Mouse (Mus musculus) cerebellum, adult 11-12 months (tissue): ENCODE results near the gene Cib4.

Experiments
- DNase-seq: peaks from one replicate; pipeline ENCODE4 v3.0.0; 2022

Gene Cib4

DNA sequence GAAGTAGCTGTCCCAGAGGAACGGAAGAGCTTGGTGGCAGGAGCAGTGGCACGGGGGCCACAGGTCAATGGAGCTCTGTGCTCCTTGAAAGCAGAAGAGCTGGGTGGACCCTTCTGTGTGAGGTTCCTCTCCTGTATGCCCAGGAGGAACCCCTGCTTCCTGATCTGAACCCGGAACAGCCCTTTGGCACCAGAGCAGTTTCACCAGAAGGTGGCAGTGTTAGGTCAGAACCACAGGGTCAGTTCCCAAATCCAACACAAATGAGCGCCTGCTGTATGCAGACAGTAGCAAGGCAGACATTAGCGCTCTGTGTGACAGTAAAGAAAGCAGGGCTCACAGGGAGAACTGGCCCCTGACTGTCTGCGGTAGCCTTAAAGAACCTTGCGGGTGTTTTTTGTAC lies 29.3 kb downstream of the Cib4 start:
- peak; percentile 64 for DNase-seq

DNA sequence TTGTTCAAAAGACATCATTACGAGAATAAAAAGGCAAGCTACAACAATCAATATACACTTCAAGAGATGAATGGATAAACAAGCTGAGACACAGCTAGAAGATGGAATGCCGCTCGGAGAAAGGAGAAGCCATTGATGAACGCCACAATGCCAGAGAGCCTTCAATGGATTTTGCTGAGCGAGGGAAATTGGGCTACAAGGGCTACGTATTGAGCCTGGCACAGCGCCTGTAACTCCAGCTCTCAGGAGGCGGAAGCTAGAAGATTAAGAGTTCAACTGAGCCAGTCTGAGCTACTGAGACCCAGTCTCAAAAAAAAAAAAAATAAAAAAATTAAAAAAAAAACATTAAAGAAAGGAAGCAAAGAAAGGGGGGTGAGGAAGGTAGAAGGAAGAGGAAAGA lies 32.5 kb downstream of the Cib4 start:
- no peak for DNase-seq

DNA sequence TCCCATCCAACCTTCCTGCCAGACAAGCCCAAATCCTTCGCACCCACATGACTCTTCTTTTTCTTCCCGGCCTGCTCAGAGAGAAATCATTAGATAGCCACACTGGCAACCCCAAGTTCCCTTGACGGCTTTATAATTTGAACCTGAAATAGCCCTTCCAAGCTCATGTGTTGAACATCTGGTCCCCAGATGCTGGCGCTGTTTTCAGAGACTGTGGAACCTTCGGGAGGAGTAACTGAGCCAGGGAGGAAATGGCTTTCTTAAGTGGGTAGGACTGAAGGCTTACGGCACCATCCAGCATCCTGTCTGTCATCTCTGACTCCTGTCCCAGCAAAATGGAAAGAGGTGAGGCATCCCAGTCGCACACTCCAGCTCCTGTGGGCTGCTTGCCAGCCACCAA lies 48.3 kb downstream of the Cib4 start:
- DNase-seq, result no peak

DNA sequence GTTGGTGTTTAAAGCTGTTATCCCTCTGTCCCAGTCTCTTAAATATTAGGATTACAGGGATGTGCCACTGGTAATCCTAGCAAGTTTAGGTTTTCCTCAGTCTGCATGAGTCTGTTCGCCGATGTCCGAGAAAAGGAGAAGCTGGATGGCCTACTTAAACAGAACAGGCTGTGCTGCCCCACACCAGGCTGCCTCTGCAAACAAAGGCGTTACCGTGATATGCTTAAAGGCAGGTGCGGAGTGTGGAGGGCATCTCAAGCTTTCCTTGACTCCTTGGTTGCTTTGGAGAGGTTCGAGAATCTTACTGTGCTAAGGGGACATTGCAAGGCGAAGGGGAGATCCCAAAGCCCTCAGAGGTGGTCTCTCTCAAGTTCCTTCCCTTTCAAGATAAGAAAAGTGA lies 48.8 kb downstream of the Cib4 start:
- no peak for DNase-seq

DNA sequence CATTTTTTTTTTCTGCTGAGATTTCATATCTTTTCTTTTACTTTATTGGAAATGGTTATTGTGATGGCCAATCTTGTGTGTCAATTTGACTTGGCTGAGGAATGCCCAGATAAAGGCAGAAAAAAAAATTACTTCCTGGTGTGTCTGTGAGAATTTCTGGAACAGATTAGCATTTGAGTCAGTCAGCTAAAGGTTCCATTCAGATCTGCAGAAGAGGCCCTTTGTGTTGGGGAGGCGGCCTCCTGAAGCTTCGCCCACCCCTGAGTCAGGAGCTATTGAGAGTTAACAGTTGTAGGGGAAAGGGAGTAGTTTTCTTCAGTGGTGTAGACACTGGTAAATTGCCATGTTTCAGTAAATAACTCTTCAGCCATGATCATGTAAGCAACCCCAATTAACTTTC lies 50.3 kb downstream of the Cib4 start:
- no peak for DNase-seq

DNA sequence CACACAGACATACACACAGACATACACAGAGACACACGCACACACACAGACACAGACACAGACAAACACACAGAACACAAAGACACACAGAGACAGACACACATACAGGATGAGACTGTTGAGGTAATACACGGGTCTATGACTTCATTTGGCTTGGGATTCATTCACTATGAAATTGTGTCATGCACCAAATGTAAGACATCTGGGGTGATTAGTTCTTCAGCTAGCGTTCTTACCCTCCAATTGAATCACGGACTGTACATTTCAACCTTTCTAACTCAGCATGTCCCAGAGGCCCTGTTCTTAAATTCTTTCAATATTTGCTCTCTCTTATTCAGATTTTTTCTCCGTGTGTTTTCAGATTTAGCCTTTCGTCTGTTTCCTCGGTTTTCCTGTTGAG lies 51.0 kb downstream of the Cib4 start:
- DNase-seq, result no peak

DNA sequence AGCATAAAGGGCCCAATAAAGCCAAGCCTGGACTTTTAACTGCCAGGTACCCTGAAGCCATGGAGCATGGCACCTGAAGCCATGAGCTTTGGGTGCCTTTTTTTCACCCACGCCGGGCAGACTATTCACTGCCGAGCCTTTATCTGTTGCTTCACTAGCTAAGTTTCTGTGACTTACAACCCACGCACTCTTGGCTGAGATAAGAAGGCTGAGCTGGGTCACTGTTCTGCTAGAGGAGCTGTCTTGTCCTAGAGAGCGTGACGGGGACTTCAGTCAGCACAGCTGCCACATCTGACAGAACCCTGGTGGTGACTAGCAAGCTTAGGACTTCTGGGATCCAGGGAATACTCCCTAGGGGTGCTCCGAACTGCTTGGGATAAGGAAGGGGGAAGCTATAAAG lies 51.9 kb downstream of the Cib4 start:
- no peak for DNase-seq

DNA sequence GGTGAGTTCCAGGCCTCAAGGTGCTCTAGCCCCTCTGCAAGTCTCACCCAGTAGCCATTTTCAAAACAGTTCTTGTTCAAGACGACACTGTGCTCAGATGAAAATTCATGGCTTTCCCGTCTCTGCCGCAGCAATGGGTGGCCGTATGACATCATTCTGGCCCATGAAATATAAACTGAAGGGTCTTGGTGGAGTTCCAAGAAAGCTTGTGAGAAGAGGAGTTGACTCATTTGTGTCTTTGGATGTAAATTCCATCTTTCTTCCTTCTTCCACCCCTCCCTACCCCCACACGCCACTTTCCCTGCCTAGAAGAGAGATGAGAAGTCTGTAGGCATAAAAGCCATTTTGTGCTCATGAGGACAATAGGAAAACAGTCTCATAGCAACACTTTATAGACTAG lies 54.8 kb downstream of the Cib4 start:
- no peak for DNase-seq

DNA sequence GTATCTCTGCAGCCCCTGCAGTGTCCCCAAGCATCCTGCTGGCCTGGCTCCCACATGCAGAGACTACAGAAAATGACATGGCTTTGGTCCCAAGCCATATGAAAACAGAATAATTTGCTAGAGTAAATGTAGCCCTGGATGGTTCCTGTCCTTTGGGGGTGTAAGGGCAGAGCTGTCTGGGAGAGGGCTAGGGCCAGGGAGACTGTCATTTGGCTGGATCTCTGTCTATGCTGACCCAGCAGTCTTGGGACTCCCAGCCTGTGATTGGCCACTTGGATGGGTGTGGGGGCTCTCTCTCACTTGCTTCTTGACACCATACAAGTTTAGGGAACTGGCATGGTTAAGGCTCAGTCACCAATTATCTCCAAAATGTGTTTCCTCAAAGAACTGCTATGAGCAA lies 55.4 kb downstream of the Cib4 start:
- no peak for DNase-seq

DNA sequence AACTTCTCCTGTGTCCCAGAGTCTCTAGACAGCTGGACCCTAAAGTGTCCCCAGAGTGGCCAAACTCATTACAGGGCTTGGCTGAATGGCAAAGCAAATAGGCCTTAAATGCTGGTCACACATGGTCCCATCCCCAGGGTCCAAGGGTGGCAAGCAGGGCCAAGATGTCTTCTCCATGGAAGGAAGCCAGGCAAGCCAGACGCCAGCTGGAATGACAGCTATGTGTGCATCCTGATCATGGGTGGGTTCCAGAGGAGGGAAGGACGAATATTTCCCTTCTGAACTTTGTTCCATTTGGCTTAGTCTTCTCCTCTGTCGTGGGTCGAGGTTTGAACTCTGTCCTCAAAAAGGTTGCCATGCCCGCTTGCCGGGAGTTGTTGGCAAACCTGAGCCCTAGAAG lies 60.5 kb downstream of the Cib4 start:
- DNase-seq, result no peak

DNA sequence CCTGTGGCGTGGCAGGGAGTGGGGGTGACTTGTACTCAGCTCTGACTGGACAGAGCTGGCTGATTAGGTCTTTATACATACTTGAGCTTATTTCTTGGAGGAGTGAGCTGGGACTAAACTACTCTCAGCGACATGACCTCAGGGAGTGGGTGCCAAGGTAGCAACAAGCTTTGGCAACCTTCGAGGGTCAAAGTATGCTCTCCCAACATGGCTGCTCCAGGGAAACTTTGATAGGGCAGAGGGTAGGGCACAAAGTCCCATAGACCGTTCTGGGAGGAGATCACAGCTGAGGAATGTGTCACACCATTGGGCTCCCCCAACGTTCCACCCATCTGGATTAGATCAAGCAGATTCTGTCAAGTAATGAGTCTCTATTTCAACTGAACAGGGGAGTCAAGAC lies 61.0 kb downstream of the Cib4 start:
- DNase-seq, result no peak

DNA sequence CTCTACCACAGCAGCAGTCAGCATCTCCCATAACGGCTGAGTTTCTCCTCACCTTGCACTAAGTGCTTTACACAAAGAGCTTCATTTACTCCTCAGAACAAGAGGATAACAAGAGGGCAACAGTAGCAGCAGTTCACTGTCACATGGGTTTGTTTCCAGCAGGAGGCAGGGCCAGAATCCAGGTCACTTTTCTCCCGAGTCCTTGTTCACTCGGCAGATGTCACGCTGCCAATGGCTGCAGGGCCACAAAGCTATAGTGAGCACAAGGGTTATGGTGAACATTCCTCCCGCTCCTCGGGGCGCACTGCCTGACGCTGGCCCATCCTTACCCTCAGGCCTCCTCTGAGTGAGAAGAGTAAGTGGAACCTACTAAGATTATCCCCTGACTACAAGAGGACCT lies 62.1 kb downstream of the Cib4 start:
- DNase-seq, result peak; percentile 18

DNA sequence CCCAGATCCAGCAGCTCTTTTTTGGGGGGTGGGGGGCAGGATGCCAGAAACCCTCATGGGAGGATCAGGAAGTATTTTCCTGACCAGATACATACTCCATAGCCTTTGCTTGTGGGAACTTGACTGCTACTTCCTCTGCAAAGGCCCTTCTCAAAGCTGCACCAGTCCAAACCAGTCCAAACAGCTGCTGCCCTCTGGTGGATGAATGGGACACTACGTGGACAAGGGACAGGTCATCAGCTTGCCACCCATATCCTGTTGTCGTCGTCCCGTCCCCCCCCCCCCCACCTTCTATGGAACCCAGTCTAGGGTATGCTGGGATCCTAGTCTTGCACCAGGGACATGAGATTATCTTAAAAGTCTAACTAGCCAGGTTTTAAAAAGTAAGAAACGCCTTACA lies 63.3 kb downstream of the Cib4 start:
- peak; percentile 50 for DNase-seq

DNA sequence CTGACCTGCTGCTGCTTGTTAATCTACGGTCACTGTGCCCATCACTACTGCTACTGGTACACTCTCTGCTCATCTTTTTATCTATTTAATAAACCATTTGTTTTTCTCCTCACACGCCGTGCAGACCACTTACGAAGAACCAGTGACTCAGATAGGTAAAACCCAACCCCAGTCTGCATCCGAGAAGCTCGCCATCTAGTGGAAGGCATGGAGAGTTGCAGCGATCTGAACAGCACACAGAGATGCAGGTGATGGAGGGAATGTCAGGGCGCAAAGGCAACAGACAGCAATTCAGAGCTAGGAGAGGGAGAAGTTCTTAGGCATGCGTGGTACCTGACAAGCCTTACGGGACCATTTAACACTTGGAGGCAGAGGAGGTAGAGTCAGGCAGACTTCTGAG lies 69.1 kb downstream of the Cib4 start:
- peak; percentile 16 for DNase-seq

DNA sequence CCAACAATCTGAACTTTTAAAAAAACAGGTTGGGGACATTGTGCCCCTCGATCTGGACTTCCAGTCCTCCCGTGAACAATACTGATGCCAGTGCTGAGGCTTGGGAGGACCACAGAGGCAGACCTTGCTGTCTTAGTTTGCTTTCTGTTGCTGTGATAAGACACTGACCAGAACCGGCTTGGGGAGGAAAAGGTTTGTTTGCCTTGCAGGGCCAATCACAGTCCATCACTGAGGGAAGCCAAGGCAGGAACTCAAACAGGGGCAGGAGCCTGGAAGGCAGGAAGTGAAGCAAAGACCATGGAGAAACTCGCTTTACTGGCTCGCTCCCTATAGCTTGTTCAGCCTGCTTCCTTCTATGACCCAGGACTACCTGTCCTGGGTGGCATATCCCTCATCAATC lies 73.5 kb downstream of the Cib4 start:
- DNase-seq, result no peak

DNA sequence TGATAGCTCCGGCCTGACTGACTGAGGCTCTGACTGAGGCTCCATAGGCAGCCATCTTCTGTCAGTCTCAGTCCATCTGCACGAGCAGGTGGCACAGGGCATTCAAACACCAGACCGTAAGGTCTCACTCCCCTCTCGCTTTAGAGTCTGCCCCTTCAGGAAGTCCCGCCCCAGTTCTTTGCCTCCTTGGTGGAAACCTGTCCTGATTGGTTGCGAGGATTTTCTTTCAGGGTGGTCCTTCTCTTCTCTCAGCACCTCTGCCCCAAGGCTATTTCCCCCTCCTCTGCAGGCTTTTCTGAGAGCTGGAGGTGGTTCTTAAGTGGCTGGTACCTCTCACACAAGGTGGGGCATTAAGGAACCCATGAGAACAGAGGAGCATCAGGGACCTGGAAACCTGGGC lies 75.2 kb downstream of the Cib4 start:
- DNase-seq, result no peak

DNA sequence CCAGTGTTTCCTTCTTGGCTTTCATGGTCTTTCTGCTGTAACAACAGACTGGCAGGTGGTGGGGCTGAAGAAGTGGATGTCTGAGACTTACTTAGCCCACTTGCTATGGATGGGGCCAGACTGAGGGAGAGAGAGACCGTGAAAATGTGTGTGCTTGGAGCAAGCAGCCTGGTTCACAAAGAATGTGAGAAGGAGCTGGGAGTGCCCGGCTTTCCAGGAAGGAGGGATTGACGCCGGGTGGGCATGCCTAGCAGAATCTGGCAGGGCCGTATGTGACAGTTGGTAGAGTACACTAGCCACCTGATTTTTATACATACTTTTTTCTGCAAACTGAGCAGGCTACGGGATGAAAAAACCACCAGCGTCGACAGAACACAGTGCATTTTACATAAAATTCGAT lies 79.3 kb downstream of the Cib4 start:
- no peak for DNase-seq

DNA sequence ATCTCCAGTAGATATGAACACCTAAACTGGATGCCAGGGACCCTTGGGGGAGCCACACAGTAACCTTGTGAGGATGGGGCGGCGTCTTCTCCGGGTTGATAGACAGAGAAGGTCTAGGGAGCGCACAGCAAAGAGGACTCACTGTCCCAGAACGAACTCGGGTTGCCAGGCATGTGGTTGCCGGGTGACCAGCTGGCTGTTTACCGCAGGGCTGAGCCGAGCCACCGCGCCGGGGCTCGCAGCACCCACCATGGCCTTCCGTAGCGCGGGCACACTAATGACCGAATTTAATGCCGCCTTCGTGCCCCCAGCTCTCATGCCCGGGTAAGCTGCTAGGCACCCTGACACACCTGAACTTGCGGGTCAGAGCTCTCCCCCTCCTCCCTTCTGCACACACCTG lies 79.8 kb downstream of the Cib4 start, which contains the start of gene 1700001C02Rik:
Gene 1700001C02Rik (plus strand): TSS at position 187 of the 400 bp plus-strand sequence.
- no peak for DNase-seq

DNA sequence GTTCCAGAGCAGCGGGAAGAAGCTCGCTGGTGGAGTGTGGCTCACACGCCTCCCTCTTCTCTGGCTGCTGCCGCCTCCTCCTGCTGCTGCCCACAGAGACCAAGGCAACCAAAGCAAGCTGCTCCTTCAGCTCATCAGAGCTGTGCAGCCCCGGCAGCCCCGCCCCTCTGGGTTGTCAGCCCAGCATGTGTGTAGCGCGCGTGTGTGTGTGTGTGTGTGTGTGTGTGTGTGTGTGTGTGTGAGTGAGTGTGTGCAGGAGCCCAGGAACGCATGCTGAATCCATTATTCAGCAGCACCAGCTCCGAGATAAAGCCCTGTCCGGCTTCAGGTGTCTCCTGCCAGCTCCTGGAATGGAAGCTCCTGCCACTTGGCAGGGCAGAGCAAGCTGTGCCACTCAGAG lies 83.8 kb downstream of the Cib4 start, which contains the start of gene Otof:
Gene Otof (minus strand): TSS at position 112 of the 400 bp plus-strand sequence.
- peak; percentile 42 for DNase-seq

DNA sequence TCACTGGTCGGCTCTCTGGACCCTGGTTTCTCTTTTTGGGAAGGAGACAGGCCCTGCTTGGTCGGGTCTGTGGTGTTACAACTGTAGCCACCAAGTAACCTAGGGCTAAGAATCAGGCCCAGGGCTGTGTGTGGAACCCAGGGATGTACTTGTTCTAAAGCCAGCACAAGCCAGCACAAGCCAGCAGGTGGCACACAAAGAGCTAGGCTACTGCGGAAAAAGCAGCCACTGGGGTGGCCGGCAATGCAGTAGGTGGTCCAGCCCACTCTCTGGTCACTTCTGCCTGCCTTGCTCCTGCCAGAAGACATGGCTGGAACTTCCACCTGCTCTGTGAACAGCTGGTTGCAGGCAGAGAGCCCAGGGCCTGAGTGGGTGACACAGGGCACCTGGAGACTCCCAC lies 85.5 kb downstream of the Cib4 start:
- DNase-seq, result no peak

DNA sequence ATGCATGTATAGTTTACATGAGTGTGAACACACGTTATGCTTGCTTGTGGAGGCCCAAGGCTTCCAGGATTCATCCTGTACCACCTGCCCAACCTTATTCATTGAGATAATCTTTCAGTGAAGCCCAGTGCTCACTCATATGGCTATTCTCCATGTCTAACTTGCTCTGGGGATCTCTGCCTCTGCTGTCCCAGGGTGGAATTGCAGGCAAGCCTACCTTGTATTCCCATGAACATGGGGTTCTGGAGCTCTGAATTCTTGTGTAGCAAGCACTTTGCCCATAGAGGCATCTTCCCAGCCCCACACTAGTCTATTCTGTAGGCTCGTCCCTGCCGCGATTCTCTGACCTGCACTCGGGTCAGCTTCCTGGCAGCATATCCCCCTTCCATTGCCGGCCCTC lies 89.6 kb downstream of the Cib4 start:
- no peak for DNase-seq

DNA sequence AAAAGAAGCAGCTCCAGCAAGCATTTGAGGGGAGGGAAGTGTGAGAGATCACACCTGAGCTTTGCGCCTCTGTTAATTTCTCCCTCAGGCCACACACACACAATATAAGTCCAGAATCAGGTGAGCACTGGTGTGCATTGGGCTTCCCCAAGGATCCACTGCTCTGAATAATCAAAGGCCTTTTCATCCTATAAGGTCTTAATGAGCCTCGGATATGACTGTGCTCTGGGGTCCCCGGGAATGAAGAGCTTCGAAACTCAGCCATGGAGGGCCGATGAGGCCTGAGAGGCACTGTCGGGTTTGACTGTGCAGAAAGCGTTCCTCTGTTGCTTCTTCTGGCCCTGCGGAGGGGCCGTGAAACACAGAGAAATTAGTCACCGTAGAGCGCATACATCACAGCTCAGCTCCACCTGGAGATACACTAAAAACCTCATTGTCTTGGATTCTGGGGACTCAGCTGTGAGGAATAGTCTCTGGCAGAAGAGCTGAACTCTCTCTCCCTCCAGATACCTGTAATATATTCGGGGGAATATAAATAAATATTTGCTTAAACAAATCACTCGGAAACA lies 101.2 kb downstream of the Cib4 start:
- no peak for DNase-seq

DNA sequence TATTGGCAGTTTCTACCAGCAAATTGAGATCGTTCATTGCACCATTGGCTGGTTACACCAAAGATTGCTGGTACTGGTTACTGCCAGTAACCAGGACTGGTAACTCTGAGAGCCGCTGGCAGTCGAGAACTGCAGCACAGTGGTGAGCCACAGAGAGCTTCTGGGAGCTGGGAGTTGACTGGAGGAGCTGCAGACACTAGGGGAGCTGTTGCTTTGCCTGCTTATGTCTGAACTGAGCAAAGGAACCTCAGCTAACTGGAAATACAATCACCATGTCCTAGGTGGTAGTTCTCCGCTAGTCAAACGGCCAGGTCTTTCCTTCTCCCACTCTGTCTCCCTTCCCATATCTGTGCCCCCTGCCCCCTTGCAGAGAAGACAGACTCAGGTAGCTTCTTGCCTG lies 103.4 kb downstream of the Cib4 start:
- no peak for DNase-seq

DNA sequence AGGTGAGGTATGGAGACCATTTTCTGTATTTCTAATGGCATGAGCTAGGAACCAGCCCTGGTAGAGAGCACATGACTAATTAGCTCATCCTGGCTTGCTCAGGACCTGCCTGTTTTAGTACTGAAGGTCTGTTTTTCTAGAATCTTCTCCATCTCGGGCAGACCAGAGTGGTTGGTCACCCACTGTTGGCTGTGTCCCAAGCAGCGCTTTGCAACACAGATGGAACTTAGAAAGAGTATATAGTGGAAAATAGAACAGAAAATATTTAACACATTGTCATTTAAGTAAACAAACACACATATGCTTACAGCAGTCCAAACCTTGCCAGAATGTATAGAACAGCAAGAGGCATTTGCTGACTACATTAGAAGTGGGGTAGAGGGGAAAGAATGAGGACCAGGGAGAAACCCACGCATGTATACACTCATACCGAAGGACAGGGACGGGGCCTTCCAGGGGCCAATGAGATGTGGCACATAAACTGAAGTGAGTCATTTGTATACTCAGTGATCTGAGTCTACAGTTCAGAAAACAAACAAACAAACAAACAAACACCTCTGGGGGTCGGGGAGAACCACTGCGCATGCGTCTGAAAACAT lies 105.2 kb downstream of the Cib4 start:
- DNase-seq, result no peak

DNA sequence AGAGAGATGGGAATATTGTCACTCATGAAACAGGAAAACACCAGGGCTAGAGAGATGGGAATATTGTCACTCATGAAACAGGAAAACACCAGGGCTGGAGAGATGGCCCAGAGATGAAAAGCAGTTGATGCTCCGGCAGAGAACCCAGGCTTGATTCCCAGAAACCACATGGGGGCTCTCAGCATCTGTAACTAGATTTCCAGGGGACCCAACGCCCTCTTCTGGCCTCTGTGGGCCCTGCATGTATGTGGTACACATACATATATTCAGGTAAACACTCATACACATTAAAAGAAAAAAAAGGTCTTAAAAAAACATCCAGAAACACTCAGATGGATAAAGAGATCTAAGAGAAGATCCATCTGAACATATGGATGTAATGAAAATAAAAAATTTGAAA lies 106.7 kb downstream of the Cib4 start:
- no peak for DNase-seq
